Mouse (Mus musculus) ES-E14 (cell line): ENCODE measurements around the gene Fam83g. TPM values are rescaled to one million over a fixed set of nuclear protein-coding genes. Genes with fewer than 3 reads are reported as not detected.

Experiments
- DNase-seq: peaks from one replicate; pipeline ENCODE4 v3.0.0-alpha.2; 2013; ENCODE audit warnings: low read depth, low spot score
- H3K27ac ChIP-seq: 2 replicates; pipeline ENCODE4 v1.5.1; 2012; ENCODE audit warnings: low read depth, mild to moderate bottlenecking, low read length, moderate library complexity, mixed read lengths; ENCODE audit not compliant: poor library complexity, insufficient read depth, severe bottlenecking
- H3K36me3 ChIP-seq: 2 replicates; pipeline ENCODE4 v1.6.1; 2012; ENCODE audit warnings: mild to moderate bottlenecking, low read length, moderate library complexity, mixed read lengths; ENCODE audit not compliant: control insufficient read depth, poor library complexity, insufficient read depth, severe bottlenecking
- H3K4me1 ChIP-seq, 2 experiments: fragments of 150-350 bp in 1 of 2; sonication (generic) in 1 of 2; 2 replicates each; pipeline ENCODE4 v1.6.1; 2012; ENCODE audit warnings: low read length in 2 of 2, mild to moderate bottlenecking in 1 of 2, mixed read lengths in 1 of 2; ENCODE audit not compliant: control insufficient read depth in 2 of 2, insufficient read depth in 2 of 2, poor library complexity in 1 of 2
- H3K4me3 ChIP-seq, 2 experiments: fragments of 150-350 bp in 1 of 2; sonication (generic) in 1 of 2; 2 replicates each; pipeline ENCODE4 v1.5.1; 2012; ENCODE audit warnings: low read length in 2 of 2, low read depth in 1 of 2, mild to moderate bottlenecking in 1 of 2, mixed read lengths in 1 of 2; ENCODE audit not compliant: insufficient read depth in 1 of 2, poor library complexity in 1 of 2, severe bottlenecking in 1 of 2
- H3K9ac ChIP-seq: 2 replicates; pipeline ENCODE4 v1.6.1; 2012; ENCODE audit warnings: low read depth, mild to moderate bottlenecking, low read length, mixed read lengths; ENCODE audit not compliant: poor library complexity, insufficient read depth, severe bottlenecking
- H3K9me3 ChIP-seq: fragments of 150-350 bp; sonication (generic); 2 replicates; pipeline ENCODE4 v1.6.1; 2012; ENCODE audit warnings: low read depth, mild to moderate bottlenecking, low read length; ENCODE audit not compliant: control insufficient read depth, insufficient read depth
- CHD2 ChIP-seq: IDR thresholded peaks from 2 replicates; pipeline ENCODE4 v1.6.1; 2014; ENCODE audit warnings: mild to moderate bottlenecking, low read depth, low read length, inconsistent platforms
- HCFC1 ChIP-seq: IDR thresholded peaks from 2 replicates; pipeline ENCODE4 v1.6.1; 2012; ENCODE audit warnings: low read length, inconsistent platforms, borderline replicate concordance; ENCODE audit not compliant: insufficient read depth
- MAFK ChIP-seq: IDR thresholded peaks from 2 replicates; pipeline ENCODE4 v1.6.1; 2014; ENCODE audit warnings: mild to moderate bottlenecking, low read depth, low read length, inconsistent platforms; ENCODE audit not compliant: insufficient read depth
- ZC3H11A ChIP-seq: IDR thresholded peaks from 2 replicates; pipeline ENCODE4 v1.6.1; 2012; ENCODE audit warnings: low read depth, mild to moderate bottlenecking, inconsistent platforms, low read length, borderline replicate concordance
- ZNF384 ChIP-seq: IDR thresholded peaks from 2 replicates; pipeline ENCODE4 v1.6.1; 2012; ENCODE audit warnings: low read depth, low read length, inconsistent platforms
- in situ Hi-C, 2 experiments: fragments of 600-800 bp; cut with MboI; formaldehyde crosslinking; loops; one replicate each; pipeline ENCODE4 v1.15.1; 2025; ENCODE audit warnings: low sequenced_read_pairs in 2 of 2, inconsistent platforms in 1 of 2; ENCODE audit not compliant: unreplicated experiment in 2 of 2
- total RNA-seq: library from RNA; depleted of rRNA; stranded (reverse); fragments of 300-350 nt; gene quantifications from 2 replicates; pipeline ENCODE4 v1.2.3, GENCODE M21; 2012

Fam83g gene
- total RNA-seq, 1 experiment, result 9.4 TPM

DNA sequence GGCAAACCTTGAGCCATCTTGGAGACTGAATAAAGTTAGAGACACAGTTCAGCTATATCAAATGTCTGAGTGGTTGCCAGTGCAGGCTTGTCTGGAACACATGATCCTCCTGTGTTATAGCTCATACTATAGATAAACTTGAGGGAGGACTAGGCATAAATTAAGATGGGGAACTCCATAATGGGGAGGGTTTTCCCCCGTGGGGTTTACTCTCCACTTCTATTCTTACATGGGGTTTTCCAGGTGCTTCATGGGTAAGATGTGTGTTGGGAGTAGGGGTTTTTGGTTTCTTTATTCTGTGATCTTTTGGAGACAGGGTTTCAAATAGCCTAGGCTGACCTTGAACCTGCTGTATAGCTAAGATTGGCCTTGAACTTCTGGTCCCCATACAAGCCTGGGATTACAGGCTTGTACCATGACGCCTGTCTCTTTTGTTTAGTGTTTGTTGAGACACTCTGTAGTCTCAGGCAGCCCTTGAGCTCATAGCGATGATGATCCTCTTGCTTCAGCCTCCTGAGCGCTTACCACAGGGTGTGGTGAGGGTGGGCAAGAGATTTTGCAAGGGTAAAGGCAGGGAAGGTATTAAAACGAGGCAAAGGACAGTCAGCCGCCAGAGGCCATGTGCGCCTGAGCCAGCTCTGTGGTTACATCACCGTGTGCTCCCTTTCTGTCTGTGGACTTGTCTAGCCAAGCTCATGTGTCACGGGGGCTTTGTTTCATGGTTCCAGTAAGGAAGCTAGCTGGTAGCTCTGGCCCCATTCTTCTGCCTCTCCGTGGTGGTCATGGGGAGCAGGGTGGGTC lies 36.6 kb upstream of the Fam83g start:
- no peak for TF ChIP-seq HCFC1
- TF ChIP-seq MAFK, result no peak
- TF ChIP-seq ZC3H11A, result no peak
- no peak for TF ChIP-seq ZNF384
- TF ChIP-seq CHD2, result no peak
- Histone ChIP-seq H3K9me3 (no peaks in the 10 kb centered on the region), H3K9ac (no peak overlapping the region), H3K4me3 (no peak overlapping the region), H3K4me1 (peaks cover 0 to 3% of the 10 kb centered on the region in 2 experiments; a peak in 1 of 4 replicates), H3K36me3 (no peaks in the 10 kb centered on the region), H3K27ac (no peak overlapping the region)
- DNase-seq, result no peak
- in situ Hi-C loops, result no loop called here

DNA sequence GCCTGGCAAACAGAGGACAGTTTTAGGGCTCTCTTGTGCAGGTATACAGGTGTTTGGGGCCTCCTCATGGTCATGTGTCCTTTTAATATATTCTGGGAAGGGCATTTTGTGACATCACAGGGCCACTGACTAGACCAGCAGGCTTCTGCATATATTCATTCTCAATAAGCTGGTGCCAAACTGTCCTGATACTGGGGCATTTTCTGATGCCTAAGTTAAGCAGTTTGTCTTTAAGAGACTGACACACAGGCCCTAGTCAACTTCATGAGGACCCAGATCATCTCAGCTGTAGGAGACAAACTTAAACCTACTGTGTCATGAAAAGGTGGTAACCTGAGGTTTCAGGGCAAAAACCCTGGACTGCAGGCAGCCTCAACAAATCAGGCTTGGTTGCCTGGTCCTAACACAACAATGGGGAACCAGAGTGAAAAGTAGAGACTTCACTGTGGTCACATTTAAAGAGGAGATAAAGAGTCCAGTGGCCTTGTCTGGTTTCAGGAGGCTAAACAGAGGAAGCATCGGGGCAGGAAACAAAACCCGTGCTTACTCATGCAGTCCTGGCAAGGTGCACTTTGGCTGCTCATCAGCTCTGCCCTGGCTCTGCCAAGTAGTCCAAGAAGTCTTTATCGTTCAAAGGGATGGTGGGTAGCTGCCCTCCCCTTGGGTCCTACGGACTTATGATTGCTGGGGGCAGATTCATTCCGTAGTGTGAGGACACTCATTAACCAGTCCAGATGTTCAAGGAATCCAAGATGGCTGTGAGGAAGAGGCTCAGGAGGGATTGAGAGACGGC lies 35.7 kb upstream of the Fam83g start:
- Histone ChIP-seq H3K9me3 (no peaks in the 10 kb centered on the region), H3K36me3 (no peaks in the 10 kb centered on the region), H3K27ac (no peak overlapping the region), H3K4me1 (peaks cover 0 to 3% of the 10 kb centered on the region in 2 experiments; a peak in 1 of 4 replicates), H3K4me3 (no peak overlapping the region), H3K9ac (no peak overlapping the region)
- no peak for TF ChIP-seq ZC3H11A
- TF ChIP-seq ZNF384, result no peak
- no peak for TF ChIP-seq HCFC1
- TF ChIP-seq CHD2, result no peak
- in situ Hi-C loops, result no loop called here
- DNase-seq, result no peak

DNA sequence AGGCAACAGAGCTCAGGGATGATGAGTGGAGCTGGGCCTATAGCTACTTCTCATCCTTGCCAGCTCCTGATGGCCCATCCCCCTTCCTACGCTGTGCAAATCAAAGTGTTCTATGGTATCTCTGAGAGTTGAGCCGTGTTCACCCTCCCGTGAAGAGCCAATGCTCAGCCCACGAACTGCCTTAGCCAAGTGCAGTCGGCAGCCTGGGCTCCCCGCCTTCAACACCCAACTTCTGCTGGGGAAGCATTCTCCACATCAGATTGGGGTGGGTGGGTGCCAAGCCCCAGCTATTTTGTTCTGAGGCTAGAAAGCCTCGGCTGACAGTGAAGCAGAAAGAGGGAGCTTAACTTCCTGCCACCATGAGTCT lies 35.2 kb upstream of the Fam83g start:
- no peak for DNase-seq
- Histone ChIP-seq H3K4me1 (peaks cover 0 to 3% of the 10 kb centered on the region in 2 experiments; a peak in 1 of 4 replicates), H3K36me3 (no peaks in the 10 kb centered on the region), H3K9ac (no peak overlapping the region), H3K9me3 (no peaks in the 10 kb centered on the region), H3K4me3 (no peak overlapping the region), H3K27ac (no peak overlapping the region)
- TF ChIP-seq HCFC1, result no peak
- no peak for TF ChIP-seq MAFK
- TF ChIP-seq CHD2, result no peak
- TF ChIP-seq ZC3H11A, result no peak
- TF ChIP-seq ZNF384, result no peak
- in situ Hi-C loops, result no loop called here

DNA sequence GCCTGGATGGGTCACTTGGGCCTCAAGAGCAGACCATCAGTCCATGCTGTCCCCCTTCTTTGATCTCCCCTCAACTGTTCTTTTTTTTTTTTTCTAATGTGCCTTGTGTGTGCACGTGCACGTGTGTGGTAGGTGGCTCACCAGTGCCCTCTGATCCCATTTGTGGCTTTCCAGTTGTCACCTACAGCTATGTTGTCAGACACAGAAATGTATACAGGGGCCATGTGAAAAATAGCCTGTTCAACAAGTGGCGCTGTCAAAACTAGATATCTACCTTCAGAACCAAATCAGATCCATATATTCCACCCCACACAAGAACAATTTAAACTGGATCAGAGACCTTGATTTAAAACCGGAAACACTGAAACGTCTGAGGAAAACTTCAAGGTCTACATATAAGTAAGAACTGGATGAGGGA lies 34.7 kb upstream of the Fam83g start:
- no peak for TF ChIP-seq ZNF384
- no peak for TF ChIP-seq CHD2
- no peak for TF ChIP-seq MAFK
- no peak for TF ChIP-seq ZC3H11A
- TF ChIP-seq HCFC1, result no peak
- Histone ChIP-seq H3K4me1 (peaks cover 0 to 3% of the 10 kb centered on the region in 2 experiments; a peak in 1 of 4 replicates), H3K9me3 (no peaks in the 10 kb centered on the region), H3K4me3 (no peak overlapping the region), H3K27ac (no peak overlapping the region), H3K36me3 (no peaks in the 10 kb centered on the region), H3K9ac (no peak overlapping the region)
- DNase-seq, result no peak
- in situ Hi-C loops, result no loop called here
